Mouse (Mus musculus): ENCODE measurements around the gene Ucp3.

GRCm38 (mm10) chr7:100504740-100505487 is 32.1 kb downstream of the Ucp3 start:
- TF ChIP-seq CTCF (IDR thresholded peaks at IDR 0.05; ENCODE audit: low read depth, low read length): no peak
- TF ChIP-seq TAL1 (conservative IDR thresholded peaks at IDR 0.05; ENCODE audit: low read depth, low read length): no peak
